8 mouse cellular contexts compared by ENCODE assay signal in the genomic region with DNA sequence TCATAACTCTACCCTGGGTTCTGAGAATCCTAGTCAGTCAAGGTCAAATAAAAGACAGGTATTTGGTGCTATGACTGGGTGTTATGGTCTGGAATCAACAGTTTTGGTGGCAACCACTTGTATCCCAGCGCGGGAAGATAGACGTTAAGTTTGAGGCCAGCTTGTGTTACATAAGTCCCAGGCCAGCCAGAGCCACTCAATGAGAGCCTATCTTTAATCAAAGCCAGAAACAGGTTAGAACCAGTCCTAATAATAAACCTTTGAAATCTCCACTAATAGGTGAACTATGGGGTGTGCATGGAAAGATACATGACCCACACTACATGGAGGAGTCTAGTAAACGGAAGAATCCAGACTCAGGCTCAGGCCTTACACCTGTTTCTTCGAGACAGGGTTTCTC. TPM values are rescaled to one million over a fixed set of nuclear protein-coding genes. Genes with fewer than 3 reads are reported as not detected.
DNase-seq lines count a peak whose midpoint lies in the region; ATAC-seq and TF ChIP-seq lines count a peak whose summit lies in the region.

No protein-coding gene starts in this region.

- no peak overlapping the region; the same call in 1 of the 2 replicates for H3K9ac ChIP-seq in forebrain, embryonic 11.5 days (ENCODE audit: low read length)
- no peak overlapping the region for H3K9ac ChIP-seq in intestine, postnatal 0 days (ENCODE audit: low read depth, low read length)
- no peak overlapping the region for H3K9ac ChIP-seq in neural tube, embryonic 13.5 days

- TF ChIP-seq CTCF in left cerebral cortex, adult 2 months (IDR thresholded peaks at IDR 0.05), result no peak
- no peak for TF ChIP-seq CTCF in intestine, postnatal 0 days (IDR thresholded peaks at IDR 0.05; ENCODE audit: low read depth)

- WGBS in forebrain, embryonic 11.5 days, result 71% methylated on average over 5 of the region's 5 CpGs
- 58% methylated on average over 5 of the region's 5 CpGs for WGBS in intestine, postnatal 0 days
- WGBS in neural tube, embryonic 13.5 days, result 76% methylated on average over 5 of the region's 5 CpGs

- intact Hi-C loops in left cerebral cortex, adult 2 months (cut with DNase I), result no loop called here
- intact Hi-C loops in left cerebral cortex, postnatal 14 days (cut with DNase I), result no loop called here

- H3K4me3 ChIP-seq in left cerebral cortex, adult 2 months, result peak overlapping the region; percentile 46
- no peak overlapping the region for H3K4me3 ChIP-seq in forebrain, embryonic 11.5 days (ENCODE audit: low read depth, low read length)
- peak overlapping the region; percentile 34 for H3K4me3 ChIP-seq in intestine, postnatal 0 days (ENCODE audit: low read depth, low read length)
- H3K4me3 ChIP-seq in neural tube, embryonic 13.5 days, result peak overlapping the region; percentile 41

- peak overlapping the region; percentile 76 for H3K27ac ChIP-seq in left cerebral cortex, adult 2 months
- H3K27ac ChIP-seq in forebrain, embryonic 11.5 days (ENCODE audit: low read depth, low read length), result no peak overlapping the region
- H3K27ac ChIP-seq in intestine, postnatal 0 days (ENCODE audit: low read depth, low read length), result no peak overlapping the region
- H3K27ac ChIP-seq in neural tube, embryonic 13.5 days (replicated peaks), result no peak overlapping the region

- H3K9me3 ChIP-seq in forebrain, embryonic 11.5 days (ENCODE audit: control insufficient read depth, low read length), result no peaks in the 10 kb centered on the region
- no peaks in the 10 kb centered on the region for H3K9me3 ChIP-seq in intestine, postnatal 0 days (ENCODE audit: control insufficient read depth)
- H3K9me3 ChIP-seq in neural tube, embryonic 13.5 days, result no peaks in the 10 kb centered on the region

- peak overlapping the region; percentile 46 for H3K4me2 ChIP-seq in forebrain, embryonic 11.5 days (ENCODE audit: low read depth, low read length, severe bottlenecking)
- H3K4me2 ChIP-seq in intestine, postnatal 0 days (replicated peaks; ENCODE audit: low read depth), result peak overlapping the region; percentile 80
- peak overlapping the region; percentile 64 for H3K4me2 ChIP-seq in neural tube, embryonic 13.5 days

- 0 out of 2 replicates have a peak, but pooled peaks have one; percentile 25 for ATAC-seq in forebrain, embryonic 11.5 days (replicated peaks; ENCODE audit: low FRiP score)
- ATAC-seq in intestine, postnatal 0 days, result peak; percentile 17; the same call in 1 of the 2 replicates
- peak; percentile 15; the same call in 1 of the 2 replicates for ATAC-seq in neural tube, embryonic 13.5 days (ENCODE audit: low read depth)

- H3K27me3 ChIP-seq in forebrain, embryonic 11.5 days (ENCODE audit: control insufficient read depth, insufficient read depth, low read length), result no peaks in the 10 kb centered on the region
- H3K27me3 ChIP-seq in intestine, postnatal 0 days (replicated peaks; ENCODE audit: control insufficient read depth, insufficient read depth, low read length), result no peaks in the 10 kb centered on the region
- H3K27me3 ChIP-seq in neural tube, embryonic 13.5 days, result no peaks in the 10 kb centered on the region

- H3K4me1 ChIP-seq in forebrain, embryonic 11.5 days (replicated peaks; ENCODE audit: control insufficient read depth, insufficient read depth, low read length), result no peaks in the 10 kb centered on the region
- H3K4me1 ChIP-seq in intestine, postnatal 0 days (replicated peaks; ENCODE audit: control insufficient read depth, insufficient read depth, low read length), result peaks cover 6% of the 10 kb centered on the region; the same call in 1 of the 2 replicates
- peaks cover 14% of the 10 kb centered on the region; the same call in 1 of the 2 replicates for H3K4me1 ChIP-seq in neural tube, embryonic 13.5 days (replicated peaks)

- H3K36me3 ChIP-seq in forebrain, embryonic 11.5 days (ENCODE audit: control insufficient read depth, insufficient read depth, low read length), result no peaks in the 10 kb centered on the region
- H3K36me3 ChIP-seq in intestine, postnatal 0 days (ENCODE audit: control insufficient read depth, insufficient read depth), result 0 out of 2 replicates have a peak, but pooled peaks cover 7% of the 10 kb centered on the region
- peaks cover 21% of the 10 kb centered on the region for H3K36me3 ChIP-seq in neural tube, embryonic 13.5 days

- no peak for DNase-seq in left cerebral cortex, adult 2 months (ENCODE audit: extremely low spot score in 1 of 2, low spot score in 2 of 2)
- DNase-seq in left cerebral cortex, postnatal 14 days (ENCODE audit: low spot score in 2 of 2), result no peak
- no peak for DNase-seq in forebrain, embryonic 11.5 days (ENCODE audit: low spot score)
- DNase-seq in Muller cell, postnatal 12 days (ENCODE audit: inconsistent ontology term), result no peak
- DNase-seq in retina, embryonic 14.5 days (ENCODE audit: low spot score), result no peak
- DNase-seq in kidney, adult 8-10 months, result no peak

RNA-seq across cellular contexts. Expression of a gene that starts 0.5 kb away (rescaled TPM):
- 1 to 10 TPM; 5.4 to 6.1 TPM for total RNA-seq in left cerebral cortex, adult 2 months (2021)
- 1 to 10 TPM; 3.4 to 4.8 TPM for total RNA-seq in left cerebral cortex, postnatal 14 days (2021)
- polyA plus RNA-seq in forebrain, embryonic 11.5 days (2014; fragmentation: Nextera tagmentation; extraction: Ambion mirVana), result 1.5 and 2.1 TPM in 2 replicates
- polyA plus RNA-seq in intestine, postnatal 0 days (2015; fragmentation: Nextera tagmentation; extraction: Ambion mirVana), result 0.05 and 0.18 TPM in 2 replicates
- 2.7 and 2.8 TPM in 2 replicates for polyA plus RNA-seq in neural tube, embryonic 13.5 days (2015; fragmentation: Nextera tagmentation; extraction: Ambion mirVana)

RNA-seq across cellular contexts. Expression of a gene that starts 14.4 kb away (rescaled TPM):
- 1 to 10 TPM; 8.5 TPM for total RNA-seq in left cerebral cortex, adult 2 months (2021)
- 1 to 10 TPM; 7.4 to 8.1 TPM for total RNA-seq in left cerebral cortex, postnatal 14 days (2021)
- polyA plus RNA-seq in forebrain, embryonic 11.5 days (2014; fragmentation: Nextera tagmentation; extraction: Ambion mirVana), result 32.0 and 37.5 TPM in 2 replicates
- 3.4 and 3.5 TPM in 2 replicates for polyA plus RNA-seq in intestine, postnatal 0 days (2015; fragmentation: Nextera tagmentation; extraction: Ambion mirVana)
- polyA plus RNA-seq in neural tube, embryonic 13.5 days (2015; fragmentation: Nextera tagmentation; extraction: Ambion mirVana), result 12.6 and 12.9 TPM in 2 replicates

RNA-seq across cellular contexts. Expression of a gene that starts 14.5 kb away (rescaled TPM):
- total RNA-seq in left cerebral cortex, adult 2 months (2021), result 10 to 100 TPM; 31.1 to 32.7 TPM
- 10 to 100 TPM; 31.6 to 35.1 TPM for total RNA-seq in left cerebral cortex, postnatal 14 days (2021)
- 29.0 and 29.6 TPM in 2 replicates for polyA plus RNA-seq in forebrain, embryonic 11.5 days (2014; fragmentation: Nextera tagmentation; extraction: Ambion mirVana)
- polyA plus RNA-seq in intestine, postnatal 0 days (2015; fragmentation: Nextera tagmentation; extraction: Ambion mirVana), result 3.0 and 3.1 TPM in 2 replicates
- 26.3 and 27.8 TPM in 2 replicates for polyA plus RNA-seq in neural tube, embryonic 13.5 days (2015; fragmentation: Nextera tagmentation; extraction: Ambion mirVana)

RNA-seq across cellular contexts. Expression of a gene that starts 30.2 kb away (rescaled TPM):
- 100 to 1,000 TPM; 429 to 479 TPM for total RNA-seq in left cerebral cortex, adult 2 months (2021)
- total RNA-seq in left cerebral cortex, postnatal 14 days (2021), result 100 to 1,000 TPM; 508 TPM
- 1,664 and 1,794 TPM in 2 replicates for polyA plus RNA-seq in forebrain, embryonic 11.5 days (2014; fragmentation: Nextera tagmentation; extraction: Ambion mirVana)
- polyA plus RNA-seq in intestine, postnatal 0 days (2015; fragmentation: Nextera tagmentation; extraction: Ambion mirVana), result 1,370 and 1,375 TPM in 2 replicates
- polyA plus RNA-seq in neural tube, embryonic 13.5 days (2015; fragmentation: Nextera tagmentation; extraction: Ambion mirVana), result 1,247 and 1,390 TPM in 2 replicates
